Mouse (Mus musculus) C2C12 (cell line): ENCODE data around the gene Ppp1r2.

Experiments used
- CEBPB ChIP-seq: IDR thresholded peaks from one replicate; pipeline ENCODE4 v1.6.1; 2011; ENCODE audit warnings: low read depth, mild to moderate bottlenecking, control low read depth, moderate library complexity
- CTCF ChIP-seq: IDR thresholded peaks from one replicate; pipeline ENCODE4 v1.5.1; 2011; ENCODE audit not compliant: control insufficient read depth, insufficient read depth, insufficient read length
- FOSL1 ChIP-seq: IDR thresholded peaks from one replicate; pipeline ENCODE4 v1.8.0; 2011; ENCODE audit warnings: mild to moderate bottlenecking, low read length; ENCODE audit not compliant: poor library complexity, insufficient read depth, severe bottlenecking
- MAX ChIP-seq: IDR thresholded peaks from one replicate; pipeline ENCODE4 v1.6.1; 2011; ENCODE audit warnings: mild to moderate bottlenecking, control low read depth
- MYOD1 ChIP-seq: IDR thresholded peaks from one replicate; pipeline ENCODE4 v1.6.1; 2011; ENCODE audit warnings: low read depth; ENCODE audit not compliant: control insufficient read depth, insufficient read length
- MYOG ChIP-seq: IDR thresholded peaks from one replicate; pipeline ENCODE4 v1.6.1; 2011; ENCODE audit not compliant: control insufficient read depth, insufficient read length; ENCODE audit errors: extremely low read depth
- USF1 ChIP-seq: IDR thresholded peaks from one replicate; pipeline ENCODE4 v1.6.1; 2011; ENCODE audit warnings: low read depth, mild to moderate bottlenecking, control low read depth, moderate library complexity

GRCm38 (mm10) chr16:31215271-31215670 is 59.8 kb downstream of the Ppp1r2 start:
- TF ChIP-seq CTCF (no peak), MYOD1 (no peak), USF1 (no peak), CEBPB (no peak), MAX (no peak), MYOG (no peak), FOSL1 (no peak)
